Mouse (Mus musculus): Measurements from ENCODE around the gene Il4.
"Not testable (repeated sequence)": the region's sequence is repeated elsewhere in the genome, so short reads cannot be mapped to it uniquely, and the experiment has no call there.

Gene Il4

GRCm38 (mm10) chr11:53622440-53622806 is 4.0 kb upstream of the Il4 start:
- no peak for DNase-seq

GRCm38 (mm10) chr11:53621582-53622439 is 3.3 kb upstream of the Il4 start:
- no peak for DNase-seq

- DNase-seq, result no peak
Measured at GRCm38 (mm10) chr11:53620094-53620493, 1.6 kb upstream of the Il4 start.

GRCm38 (mm10) chr11:53619428-53619827 is 959 bp upstream of the Il4 start:
- DNase-seq, result no peak

GRCm38 (mm10) chr11:53617562-53618109 is 833 bp downstream of the Il4 start:
- DNase-seq, result no peak

- DNase-seq, result no peak
Measured at GRCm38 (mm10) chr11:53616748-53617558, 1.5 kb downstream of the Il4 start.

GRCm38 (mm10) chr11:53615575-53615974 is 2.9 kb downstream of the Il4 start:
- no peak for DNase-seq

GRCm38 (mm10) chr11:53615172-53615571 is 3.3 kb downstream of the Il4 start:
- DNase-seq, result no peak

GRCm38 (mm10) chr11:53609672-53610071 is 8.8 kb downstream of the Il4 start:
- DNase-seq, result no peak

GRCm38 (mm10) chr11:53609231-53609630 is 9.2 kb downstream of the Il4 start:
- no peak for DNase-seq

- DNase-seq, result no peak
Measured at GRCm38 (mm10) chr11:53605609-53606008, 12.9 kb downstream of the Il4 start.

- no peak for DNase-seq
Measured at GRCm38 (mm10) chr11:53604983-53605382, 13.5 kb downstream of the Il4 start.

GRCm38 (mm10) chr11:53591116-53591515 is 27.4 kb downstream of the Il4 start:
- DNase-seq, result no peak

- DNase-seq, result peak; percentile 25
Measured at GRCm38 (mm10) chr11:53590368-53590768, 28.1 kb downstream of the Il4 start.

GRCm38 (mm10) chr11:53588279-53588678 is 30.2 kb downstream of the Il4 start:
- DNase-seq, result no peak

GRCm38 (mm10) chr11:53585510-53585909 is 33.0 kb downstream of the Il4 start:
- DNase-seq, result no peak

GRCm38 (mm10) chr11:53584849-53585248 is 33.6 kb downstream of the Il4 start:
- DNase-seq, result no peak

GRCm38 (mm10) chr11:53583151-53583550 is 35.3 kb downstream of the Il4 start:
- DNase-seq, result no peak

- DNase-seq, result no peak
Measured at GRCm38 (mm10) chr11:53580562-53580961, 37.9 kb downstream of the Il4 start.

- DNase-seq, result peak; percentile 96
Measured at GRCm38 (mm10) chr11:53567224-53568014, 51.0 kb downstream of the Il4 start, which contains the start of gene Kif3a. Gene Kif3a, plus strand, starts transcription at chr11:53567379.

GRCm38 (mm10) chr11:53566646-53567045 is 51.8 kb downstream of the Il4 start:
- no peak for DNase-seq

GRCm38 (mm10) chr11:53561986-53562385 is 56.5 kb downstream of the Il4 start:
- DNase-seq, result no peak

- not testable (repeated sequence) for DNase-seq
Measured at GRCm38 (mm10) chr11:53559980-53560379, 58.5 kb downstream of the Il4 start.
